Mouse (Mus musculus): Measurements from ENCODE around the gene Tfip11.
"Not testable (repeated sequence)": the region's sequence is repeated elsewhere in the genome, so short reads cannot be mapped to it uniquely, and the experiment has no call there.

Tfip11 gene

GRCm38 (mm10) chr5:112289819-112290535, 36.2 kb upstream of the Tfip11 start:
- no peak for DNase-seq (ENCODE audit: low spot score)

- DNase-seq (ENCODE audit: low spot score), result no peak
Observed at GRCm38 (mm10) chr5:112290536-112290880, 35.6 kb upstream of the Tfip11 start.

GRCm38 (mm10) chr5:112291866-112292265, 34.3 kb upstream of the Tfip11 start:
- no peak for DNase-seq (ENCODE audit: low spot score)

- DNase-seq (ENCODE audit: low spot score), result no peak
Observed at GRCm38 (mm10) chr5:112292343-112292980, 33.7 kb upstream of the Tfip11 start.

GRCm38 (mm10) chr5:112293800-112294199, 32.4 kb upstream of the Tfip11 start:
- DNase-seq (ENCODE audit: low spot score), result no peak

- DNase-seq (ENCODE audit: low spot score), result no peak
Observed at GRCm38 (mm10) chr5:112294696-112295095, 31.5 kb upstream of the Tfip11 start.

GRCm38 (mm10) chr5:112295162-112295561, 31.0 kb upstream of the Tfip11 start:
- no peak for DNase-seq (ENCODE audit: low spot score)

- no peak for DNase-seq (ENCODE audit: low spot score)
Observed at GRCm38 (mm10) chr5:112295564-112295963, 30.6 kb upstream of the Tfip11 start.

GRCm38 (mm10) chr5:112296404-112297181, 29.6 kb upstream of the Tfip11 start:
- no peak for DNase-seq (ENCODE audit: low spot score)

GRCm38 (mm10) chr5:112297257-112297656, 28.9 kb upstream of the Tfip11 start:
- DNase-seq (ENCODE audit: low spot score), result no peak

- no peak for DNase-seq (ENCODE audit: low spot score)
Observed at GRCm38 (mm10) chr5:112298226-112298988, 27.8 kb upstream of the Tfip11 start.

- no peak for DNase-seq (ENCODE audit: low spot score)
Observed at GRCm38 (mm10) chr5:112299399-112299798, 26.8 kb upstream of the Tfip11 start.

GRCm38 (mm10) chr5:112300112-112300511, 26.0 kb upstream of the Tfip11 start:
- DNase-seq (ENCODE audit: low spot score), result no peak

GRCm38 (mm10) chr5:112300721-112301308, 25.3 kb upstream of the Tfip11 start:
- DNase-seq (ENCODE audit: low spot score), result no peak

- DNase-seq (ENCODE audit: low spot score), result no peak
Observed at GRCm38 (mm10) chr5:112301694-112302093, 24.5 kb upstream of the Tfip11 start.

GRCm38 (mm10) chr5:112302310-112302709, 23.8 kb upstream of the Tfip11 start:
- no peak for DNase-seq (ENCODE audit: low spot score)

GRCm38 (mm10) chr5:112305842-112306241, 20.3 kb upstream of the Tfip11 start:
- DNase-seq (ENCODE audit: low spot score), result no peak

- no peak for DNase-seq (ENCODE audit: low spot score)
Observed at GRCm38 (mm10) chr5:112313222-112313885, 12.8 kb upstream of the Tfip11 start.

- no peak for DNase-seq (ENCODE audit: low spot score)
Observed at GRCm38 (mm10) chr5:112316468-112316867, 9.7 kb upstream of the Tfip11 start.

- DNase-seq (ENCODE audit: low spot score), result no peak
Observed at GRCm38 (mm10) chr5:112317328-112317727, 8.8 kb upstream of the Tfip11 start.

GRCm38 (mm10) chr5:112319343-112319742, 6.8 kb upstream of the Tfip11 start:
- DNase-seq (ENCODE audit: low spot score), result not testable (repeated sequence)
